11 mouse cellular contexts compared by ENCODE assay signal in genomic region chr6:99205587-99206436, GRCm38 (mm10).
DNase-seq lines count a peak whose midpoint lies in the region; ATAC-seq and TF ChIP-seq lines count a peak whose summit lies in the region.
"Had no signal": no experiment of that assay in that cellular context is flagged by ENCODE, and none has a peak within 500 bp of the region (broad histone marks: within the 10 kb centered on the region; RNA-seq: fewer than 3 reads in every experiment).

No protein-coding gene starts in this region.

- H3K9ac ChIP-seq in heart, postnatal 0 days (replicated peaks; ENCODE audit: low read depth, low read length): peak overlapping the region; percentile 60
- no peak overlapping the region for H3K9ac ChIP-seq in intestine, postnatal 0 days (ENCODE audit: low read depth, low read length)
- H3K9ac ChIP-seq in midbrain, embryonic 16.5 days (ENCODE audit: low read depth, low read length): no peak overlapping the region
- H3K9ac ChIP-seq: hindbrain, embryonic 15.5 days had no signal

- no peak for ATAC-seq in heart, postnatal 0 days (ENCODE audit: insufficient read depth, low read depth)
- peak; percentile 33 for ATAC-seq in common myeloid progenitor, adult 5-6 weeks (replicated peaks; ENCODE audit: low read depth, poor library complexity, severe bottlenecking)
- ATAC-seq in intestine, postnatal 0 days: peak; percentile 49
- ATAC-seq in midbrain, embryonic 16.5 days: no peak
- ATAC-seq in activated CD4-positive, CD25-positive, alpha-beta regulatory T cell, adult 4 months: no peak

- no peak for TF ChIP-seq CTCF in heart, postnatal 0 days (IDR thresholded peaks at IDR 0.05; ENCODE audit: low read depth)
- TF ChIP-seq CTCF in intestine, postnatal 0 days (IDR thresholded peaks at IDR 0.05; ENCODE audit: low read depth): no peak

- no peaks in the 10 kb centered on the region for H3K9me3 ChIP-seq in heart, postnatal 0 days (replicated peaks; ENCODE audit: control insufficient read depth, low read length)
- H3K9me3 ChIP-seq in intestine, postnatal 0 days (ENCODE audit: control insufficient read depth): no peaks in the 10 kb centered on the region
- no peaks in the 10 kb centered on the region for H3K9me3 ChIP-seq in midbrain, embryonic 16.5 days (replicated peaks; ENCODE audit: control insufficient read depth, low read length, poor library complexity, severe bottlenecking)
- H3K9me3 ChIP-seq: hindbrain, embryonic 15.5 days had no signal

- 15% methylated on average over 13 of the region's 13 CpGs for WGBS in heart, postnatal 0 days
- WGBS in intestine, postnatal 0 days: 16% methylated on average over 13 of the region's 13 CpGs
- 32% methylated on average over 13 of the region's 13 CpGs for WGBS in midbrain, embryonic 16.5 days

- 0 out of 2 replicates have a peak, but pooled peaks cover 3% of the 10 kb centered on the region for H3K36me3 ChIP-seq in heart, postnatal 0 days (replicated peaks; ENCODE audit: control insufficient read depth, insufficient read depth, low read length)
- no peaks in the 10 kb centered on the region for H3K36me3 ChIP-seq in intestine, postnatal 0 days (ENCODE audit: control insufficient read depth, insufficient read depth)
- H3K36me3 ChIP-seq in midbrain, embryonic 16.5 days (ENCODE audit: control insufficient read depth, insufficient read depth, low read length): no peaks in the 10 kb centered on the region
- H3K36me3 ChIP-seq: hindbrain, embryonic 15.5 days had no signal

- peak overlapping the region; percentile 93 for H3K27ac ChIP-seq in heart, postnatal 0 days (ENCODE audit: low read depth)
- peak overlapping the region; percentile 68 for H3K27ac ChIP-seq in intestine, postnatal 0 days (ENCODE audit: low read depth, low read length)
- H3K27ac ChIP-seq in midbrain, embryonic 16.5 days (ENCODE audit: low read length): no peak overlapping the region
- H3K27ac ChIP-seq: hindbrain, embryonic 15.5 days had no signal

- H3K27me3 ChIP-seq in heart, postnatal 0 days (ENCODE audit: control insufficient read depth, insufficient read depth, low read length): no peaks in the 10 kb centered on the region
- no peaks in the 10 kb centered on the region for H3K27me3 ChIP-seq in intestine, postnatal 0 days (replicated peaks; ENCODE audit: control insufficient read depth, insufficient read depth, low read length)
- peaks cover 5% of the 10 kb centered on the region for H3K27me3 ChIP-seq in midbrain, embryonic 16.5 days (ENCODE audit: control insufficient read depth, insufficient read depth, low read depth, low read length)
- H3K27me3 ChIP-seq: hindbrain, embryonic 15.5 days had no signal

- peaks cover 31% of the 10 kb centered on the region for H3K4me1 ChIP-seq in heart, postnatal 0 days (ENCODE audit: control insufficient read depth, insufficient read depth)
- peaks cover 14% of the 10 kb centered on the region for H3K4me1 ChIP-seq in intestine, postnatal 0 days (replicated peaks; ENCODE audit: control insufficient read depth, insufficient read depth, low read length)
- H3K4me1 ChIP-seq in midbrain, embryonic 16.5 days (ENCODE audit: control insufficient read depth, insufficient read depth, low read length): peaks cover 34% of the 10 kb centered on the region

- H3K4me3 ChIP-seq in heart, postnatal 0 days (ENCODE audit: low read depth, low read length): peak overlapping the region; percentile 46
- no peak overlapping the region for H3K4me3 ChIP-seq in intestine, postnatal 0 days (ENCODE audit: low read depth, low read length)
- no peak overlapping the region for H3K4me3 ChIP-seq in midbrain, embryonic 16.5 days (ENCODE audit: low read depth, low read length)
- H3K4me3 ChIP-seq: hindbrain, embryonic 15.5 days had no signal

- H3K4me2 ChIP-seq in heart, postnatal 0 days (ENCODE audit: low read depth, low read length): peak overlapping the region; percentile 56
- H3K4me2 ChIP-seq in intestine, postnatal 0 days (replicated peaks; ENCODE audit: low read depth): peak overlapping the region; percentile 48
- peak overlapping the region; percentile 12; the same call in 1 of the 2 replicates for H3K4me2 ChIP-seq in midbrain, embryonic 16.5 days (ENCODE audit: low read length)
- H3K4me2 ChIP-seq: hindbrain, embryonic 15.5 days had no signal

- DNase-seq in heart, postnatal 0 days (ENCODE audit: low spot score): no peak
- no peak for DNase-seq in heart, adult 18-20 months
- DNase-seq in thymus, postnatal 0 days (ENCODE audit: low spot score): no peak
- DNase-seq in testis, postnatal 14 days (ENCODE audit: low spot score): no peak
- DNase-seq: cerebellum, adult 11 months; lung, postnatal 14 days had no signal

- TF ChIP-seq EP300 in heart, postnatal 0 days (IDR thresholded peaks at IDR 0.05; ENCODE audit: low read depth): no peak

Comparison
In these comparisons a context has a peak if more than half of its experiments do, and no peak if none do; other contexts are left out.
1. ATAC-seq: peak in common myeloid progenitor, adult 5-6 weeks (single experiment) and intestine, postnatal 0 days (single experiment); none in heart, postnatal 0 days (single experiment), midbrain, embryonic 16.5 days (single experiment) and activated CD4-positive, CD25-positive, alpha-beta regulatory T cell, adult 4 months (single experiment).
2. Peak in every context shown above with its lines, with median percentiles within 50 percentile points of each other: H3K4me2 ChIP-seq.